Mouse (Mus musculus) midbrain, embryonic 12.5 days (tissue): ENCODE measurements around the gene Ppp2r3a. TPM values are rescaled to one million over a fixed set of nuclear protein-coding genes. Genes with fewer than 3 reads are reported as not detected.

Source experiments
- ATAC-seq: fragments of 200-750 bp; cut with Nextera tagmentation; 2 replicates; pipeline ENCODE4 v1.8.0; 2017; ENCODE audit warnings: low read depth, moderate TSS enrichment, moderate library complexity; ENCODE audit not compliant: low FRiP score
- H3K27ac ChIP-seq: fragments of 300-500 bp; sonication (generic); replicated peaks from 2 replicates; pipeline ENCODE4 v1.5.1; 2016; ENCODE audit warnings: mild to moderate bottlenecking
- H3K27me3 ChIP-seq: fragments of 300-500 bp; sonication (generic); 2 replicates; pipeline ENCODE4 v1.6.1; 2016; ENCODE audit warnings: mild to moderate bottlenecking
- H3K36me3 ChIP-seq: fragments of 300-500 bp; sonication (generic); 2 replicates; pipeline ENCODE4 v1.6.1; 2016
- H3K4me1 ChIP-seq: fragments of 300-500 bp; sonication (generic); 2 replicates; pipeline ENCODE4 v1.6.1; 2016
- H3K4me2 ChIP-seq: fragments of 300-500 bp; sonication (generic); replicated peaks from 2 replicates; pipeline ENCODE4 v1.6.1; 2016; ENCODE audit warnings: mild to moderate bottlenecking, moderate library complexity
- H3K4me3 ChIP-seq: fragments of 300-500 bp; sonication (generic); 2 replicates; pipeline ENCODE4 v1.5.1; 2016; ENCODE audit warnings: mild to moderate bottlenecking
- H3K9ac ChIP-seq: fragments of 300-500 bp; sonication (generic); replicated peaks from 2 replicates; pipeline ENCODE4 v1.6.1; 2016; ENCODE audit warnings: mild to moderate bottlenecking, moderate library complexity
- H3K9me3 ChIP-seq: fragments of 300-500 bp; sonication (generic); 2 replicates; pipeline ENCODE4 v1.6.1; 2016; ENCODE audit warnings: mild to moderate bottlenecking
- WGBS: fragments of 180-500 bp; shearing (Covaris S2); methylation state at CpG from one replicate; pipeline ENCODE4 v1.1.7; 2016; 5-methylcytosine and 5-hydroxymethylcytosine counted together
- polyA plus RNA-seq: library from polyadenylated mRNA; unstranded; fragments of >200 nt; fragmentation: Nextera tagmentation; extraction: Ambion mirVana; gene quantifications from 2 replicates; pipeline ENCODE4 v1.2.1, GENCODE M21; 2016

The Ppp2r3a gene
- polyA plus RNA-seq, 1 experiment from 2014 or later, result 21.7 TPM

- no peaks in the 10 kb centered on the region for H3K27me3 ChIP-seq
- H3K36me3 ChIP-seq, result no peaks in the 10 kb centered on the region
- H3K27ac ChIP-seq, result no peak overlapping the region
- no peaks in the 10 kb centered on the region; the same call in 1 of the 2 replicates for H3K4me1 ChIP-seq
- WGBS, result 92% methylated on average over 3 of the region's 3 CpGs
- no peak overlapping the region for H3K9ac ChIP-seq
- no peak for ATAC-seq
- H3K4me3 ChIP-seq, result no peak overlapping the region
- no peak overlapping the region for H3K4me2 ChIP-seq
- no peaks in the 10 kb centered on the region for H3K9me3 ChIP-seq
Measured at GRCm38 (mm10) chr9:101069781-101070180, 181.8 kb downstream of the Ppp2r3a start.

GRCm38 (mm10) chr9:101065076-101065602 lies 186.5 kb downstream of the Ppp2r3a start:
- no peak overlapping the region for H3K4me2 ChIP-seq
- ATAC-seq, result no peak
- H3K27me3 ChIP-seq, result no peaks in the 10 kb centered on the region
- H3K4me3 ChIP-seq, result no peak overlapping the region
- H3K9ac ChIP-seq, result no peak overlapping the region
- no peaks in the 10 kb centered on the region for H3K9me3 ChIP-seq
- no peaks in the 10 kb centered on the region for H3K36me3 ChIP-seq
- H3K4me1 ChIP-seq, result no peaks in the 10 kb centered on the region; the same call in 1 of the 2 replicates
- H3K27ac ChIP-seq, result no peak overlapping the region
- 82% methylated on average over 3 of the region's 3 CpGs for WGBS

GRCm38 (mm10) chr9:101062253-101062780 lies 189.3 kb downstream of the Ppp2r3a start:
- no peaks in the 10 kb centered on the region for H3K36me3 ChIP-seq
- H3K9ac ChIP-seq, result no peak overlapping the region
- WGBS, result 76% methylated on average over 6 of the region's 6 CpGs
- no peaks in the 10 kb centered on the region for H3K27me3 ChIP-seq
- no peak overlapping the region for H3K27ac ChIP-seq
- H3K4me1 ChIP-seq, result no peaks in the 10 kb centered on the region; the same call in 1 of the 2 replicates
- H3K4me2 ChIP-seq, result no peak overlapping the region
- ATAC-seq, result no peak
- H3K9me3 ChIP-seq, result no peaks in the 10 kb centered on the region
- no peak overlapping the region for H3K4me3 ChIP-seq

- 85% methylated on average over 11 of the region's 11 CpGs for WGBS
- ATAC-seq, result no peak
- Histone ChIP-seq H3K9me3 (no peaks in the 10 kb centered on the region), H3K4me1 (no peaks in the 10 kb centered on the region; the same call in 1 of the 2 replicates), H3K27ac (no peak overlapping the region), H3K27me3 (no peaks in the 10 kb centered on the region), H3K4me3 (no peak overlapping the region), H3K4me2 (no peak overlapping the region), H3K36me3 (no peaks in the 10 kb centered on the region), H3K9ac (no peak overlapping the region)
Measured at GRCm38 (mm10) chr9:101061035-101061434, 190.6 kb downstream of the Ppp2r3a start.

GRCm38 (mm10) chr9:101057156-101057555 lies 194.4 kb downstream of the Ppp2r3a start:
- H3K4me1 ChIP-seq, result no peaks in the 10 kb centered on the region
- no peaks in the 10 kb centered on the region for H3K9me3 ChIP-seq
- no peak overlapping the region for H3K4me2 ChIP-seq
- no peak for ATAC-seq
- no peak overlapping the region for H3K27ac ChIP-seq
- no peaks in the 10 kb centered on the region for H3K27me3 ChIP-seq
- H3K4me3 ChIP-seq, result no peak overlapping the region
- 93% methylated on average over 4 of the region's 4 CpGs for WGBS
- H3K36me3 ChIP-seq, result no peaks in the 10 kb centered on the region
- H3K9ac ChIP-seq, result no peak overlapping the region

Other genes starting within 250 kb of the Ppp2r3a start
- 16.9 and 19.1 TPM in 2 replicates for gene Pccb, start 216.9 kb downstream of the Ppp2r3a start, polyA plus RNA-seq
- gene Msl2, start 177.7 kb downstream of the Ppp2r3a start, polyA plus RNA-seq, result 8.5 and 9.7 TPM in 2 replicates